Mouse (Mus musculus) myocyte (in vitro differentiated cells): ENCODE data around the gene Kpna2. TPM values are rescaled to one million over a fixed set of nuclear protein-coding genes. Genes with fewer than 3 reads are reported as not detected.
"Not testable (repeated sequence)": the region's sequence is repeated elsewhere in the genome, so short reads cannot be mapped to it uniquely, and the experiment has no call there.

Source experiments
- H3K27me3 ChIP-seq: one replicate; pipeline ENCODE4 v1.6.1; 2011; ENCODE audit not compliant: control insufficient read depth, insufficient read depth, insufficient read length
- H3K36me3 ChIP-seq: one replicate; pipeline ENCODE4 v1.6.1; 2011; ENCODE audit not compliant: control insufficient read depth, insufficient read depth
- H3K4me2 ChIP-seq: one replicate; pipeline ENCODE4 v1.6.1; 2011; ENCODE audit warnings: low read depth, control low read depth
- H3K4me3 ChIP-seq: one replicate; pipeline ENCODE4 v1.5.1; 2011; ENCODE audit warnings: mild to moderate bottlenecking, control low read depth, moderate library complexity
- H3K79me2 ChIP-seq: one replicate; pipeline ENCODE4 v1.6.1; 2011; ENCODE audit not compliant: control insufficient read depth, insufficient read depth
- H3ac ChIP-seq: one replicate; pipeline ENCODE4 v1.6.1; 2011; ENCODE audit not compliant: control insufficient read depth, insufficient read length
- CEBPB ChIP-seq: IDR thresholded peaks from 2 replicates; pipeline ENCODE4 v1.6.1; 2011; ENCODE audit warnings: mild to moderate bottlenecking, moderate library complexity; ENCODE audit not compliant: poor library complexity, insufficient read depth, severe bottlenecking
- E2F4 ChIP-seq: IDR thresholded peaks from one replicate; pipeline ENCODE4 v1.6.1; 2011; ENCODE audit warnings: mild to moderate bottlenecking, control low read depth, moderate library complexity; ENCODE audit not compliant: insufficient read depth
- MAX ChIP-seq: IDR thresholded peaks from one replicate; pipeline ENCODE4 v1.6.1; 2011; ENCODE audit warnings: low read depth, mild to moderate bottlenecking, control low read depth
- MYOD1 ChIP-seq, 3 experiments: IDR thresholded peaks; one replicate each; pipeline ENCODE4 v1.6.1; 2011; ENCODE audit warnings: control low read depth in 2 of 3, low read depth in 2 of 3, mild to moderate bottlenecking in 2 of 3, moderate library complexity in 1 of 3; ENCODE audit not compliant: insufficient read length in 2 of 3, control insufficient read depth in 1 of 3
- MYOG ChIP-seq, 3 experiments: IDR thresholded peaks; one replicate each; pipeline ENCODE4 v1.6.1; 2011; ENCODE audit warnings: control low read depth in 2 of 3, low read depth in 2 of 3, mild to moderate bottlenecking in 2 of 3; ENCODE audit not compliant: insufficient read length in 2 of 3, control insufficient read depth in 1 of 3, insufficient read depth in 1 of 3
- POLR2A ChIP-seq: IDR thresholded peaks from one replicate; pipeline ENCODE4 v1.6.1; 2011; ENCODE audit warnings: low read depth, mild to moderate bottlenecking, control low read depth, moderate library complexity; ENCODE audit not compliant: insufficient read length
- POLR2AphosphoS2 ChIP-seq: IDR thresholded peaks from one replicate; pipeline ENCODE4 v1.6.1; 2011; ENCODE audit warnings: low read depth, control low read depth; ENCODE audit not compliant: insufficient read length
- REST ChIP-seq: IDR thresholded peaks from one replicate; pipeline ENCODE4 v1.6.1; 2011; ENCODE audit warnings: mild to moderate bottlenecking, control low read depth, moderate library complexity; ENCODE audit not compliant: insufficient read depth, insufficient read length
- SRF ChIP-seq: IDR thresholded peaks from one replicate; pipeline ENCODE4 v1.6.1; 2011; ENCODE audit warnings: low read depth; ENCODE audit not compliant: control insufficient read depth, insufficient read length
- TCF12 ChIP-seq: IDR thresholded peaks from one replicate; pipeline ENCODE4 v1.6.1; 2011; ENCODE audit warnings: mild to moderate bottlenecking, control low read depth; ENCODE audit not compliant: poor library complexity, insufficient read depth, severe bottlenecking
- TCF3 ChIP-seq: IDR thresholded peaks from one replicate; pipeline ENCODE4 v1.6.1; 2011; ENCODE audit warnings: low read depth, control low read depth; ENCODE audit not compliant: insufficient read length
- USF1 ChIP-seq: IDR thresholded peaks from one replicate; pipeline ENCODE4 v1.6.1; 2011; ENCODE audit warnings: low read depth, mild to moderate bottlenecking, control low read depth, moderate library complexity
- polyA plus RNA-seq: library from polyadenylated mRNA; unstranded; fragments of >200 nt; fragmentation: generic; extraction: Trizol; gene quantifications from one replicate; pipeline ENCODE4 v1.2.1, GENCODE M21; 2012; ENCODE audit warnings: missing spikeins

The Kpna2 gene
- polyA plus RNA-seq, 1 experiment, result 32.8 TPM

- Histone ChIP-seq H3K4me3 (no peak overlapping the region), H3K79me2 (no peaks in the 10 kb centered on the region), H3K4me2 (no peak overlapping the region), H3K36me3 (no peaks in the 10 kb centered on the region), H3K27me3 (no peaks in the 10 kb centered on the region), H3ac (no peak overlapping the region)
- no peak for TF ChIP-seq REST
- TF ChIP-seq USF1, result no peak
- TF ChIP-seq TCF3, result no peak
- no peak for TF ChIP-seq MYOG (IDR thresholded peaks at IDR 0.05; ENCODE audit: control insufficient read depth in 1 of 3, insufficient read depth in 1 of 3, insufficient read length in 2 of 3, low read depth in 2 of 3)
- no peak for TF ChIP-seq POLR2A
- no peak for TF ChIP-seq POLR2AphosphoS2
- no peak for TF ChIP-seq SRF
- TF ChIP-seq TCF12, result no peak
- TF ChIP-seq MAX, result no peak
- no peak for TF ChIP-seq MYOD1 (IDR thresholded peaks at IDR 0.05; ENCODE audit: control insufficient read depth in 1 of 3, insufficient read length in 2 of 3, low read depth in 2 of 3)
- TF ChIP-seq CEBPB, result no peak
- no peak for TF ChIP-seq E2F4
Measured at GRCm38 (mm10) chr11:107018606-107019005, 19.3 kb upstream of the Kpna2 start.

GRCm38 (mm10) chr11:107017339-107017886 lies 18.1 kb upstream of the Kpna2 start:
- no peak overlapping the region for H3ac ChIP-seq
- TF ChIP-seq E2F4 (no peak), POLR2AphosphoS2 (no peak), POLR2A (no peak)

GRCm38 (mm10) chr11:107016893-107017292 lies 17.6 kb upstream of the Kpna2 start:
- no peaks in the 10 kb centered on the region for H3K36me3 ChIP-seq
- H3ac ChIP-seq, result no peak overlapping the region
- no peaks in the 10 kb centered on the region for H3K79me2 ChIP-seq
- H3K4me3 ChIP-seq, result no peak overlapping the region
- H3K4me2 ChIP-seq, result no peak overlapping the region
- H3K27me3 ChIP-seq, result no peaks in the 10 kb centered on the region
- TF ChIP-seq TCF12 (no peak), USF1 (no peak)

More at GRCm38 (mm10) chr11:107017339-107017886, 18.1 kb upstream of the Kpna2 start:
- H3K27me3 ChIP-seq, result no peaks in the 10 kb centered on the region
- no peaks in the 10 kb centered on the region for H3K79me2 ChIP-seq
- no peaks in the 10 kb centered on the region for H3K36me3 ChIP-seq
- no peak overlapping the region for H3K4me3 ChIP-seq
- no peak overlapping the region for H3K4me2 ChIP-seq

GRCm38 (mm10) chr11:107015535-107016187 lies 16.3 kb upstream of the Kpna2 start:
- not testable (repeated sequence) for H3K36me3 ChIP-seq, H3K27me3 ChIP-seq, H3K79me2 ChIP-seq, H3ac ChIP-seq, H3K4me3 ChIP-seq, H3K4me2 ChIP-seq

- H3K79me2 ChIP-seq, result no peaks in the 10 kb centered on the region
- no peak overlapping the region for H3ac ChIP-seq
- H3K4me2 ChIP-seq, result no peak overlapping the region
- TF ChIP-seq POLR2A, result no peak
- no peak for TF ChIP-seq REST
- no peak for TF ChIP-seq CEBPB
- TF ChIP-seq TCF12, result no peak
- no peak for TF ChIP-seq SRF
- TF ChIP-seq MAX, result no peak
- no peak for TF ChIP-seq MYOG (IDR thresholded peaks at IDR 0.05; ENCODE audit: control insufficient read depth in 1 of 3, insufficient read depth in 1 of 3, insufficient read length in 2 of 3, low read depth in 2 of 3)
- H3K36me3 ChIP-seq, result no peaks in the 10 kb centered on the region
- H3K4me3 ChIP-seq, result no peak overlapping the region
- no peaks in the 10 kb centered on the region for H3K27me3 ChIP-seq
Measured at GRCm38 (mm10) chr11:107014597-107015309, 15.4 kb upstream of the Kpna2 start.
